Mouse (Mus musculus): ENCODE results near the gene Flt1. TPM values are rescaled to one million over a fixed set of nuclear protein-coding genes. Genes with fewer than 3 reads are reported as not detected.

Gene Flt1
- polyA plus RNA-seq, 1 experiment: 0.18 TPM

- no peak for TF ChIP-seq GATA1 (IDR thresholded peaks at IDR 0.05; ENCODE audit: low read length)
These were observed 24.8 kb downstream of the Flt1 start for GRCm38 (mm10) chr5:147701024-147701423.

DNA sequence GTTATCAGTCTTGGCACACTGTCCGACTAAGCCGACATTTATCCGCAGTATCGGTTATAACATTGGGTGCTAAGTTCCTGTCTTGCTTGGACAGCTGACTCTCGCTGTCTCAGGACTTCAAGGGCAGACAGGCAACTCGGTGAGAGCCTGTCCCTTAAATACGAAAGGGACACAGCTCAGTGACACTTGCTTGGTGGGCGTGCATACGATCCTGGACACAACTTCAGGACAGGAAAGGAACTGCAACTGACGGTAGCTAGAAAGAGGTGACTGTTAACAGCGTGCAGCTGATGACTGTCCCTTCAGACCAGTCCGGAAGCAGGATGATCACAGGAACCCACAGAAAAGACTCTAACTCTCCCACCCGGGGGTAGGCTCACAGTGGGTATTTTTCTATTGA lies 27.8 kb downstream of the Flt1 start:
- no peak for TF ChIP-seq GATA1 (IDR thresholded peaks at IDR 0.05; ENCODE audit: low read length)

DNA sequence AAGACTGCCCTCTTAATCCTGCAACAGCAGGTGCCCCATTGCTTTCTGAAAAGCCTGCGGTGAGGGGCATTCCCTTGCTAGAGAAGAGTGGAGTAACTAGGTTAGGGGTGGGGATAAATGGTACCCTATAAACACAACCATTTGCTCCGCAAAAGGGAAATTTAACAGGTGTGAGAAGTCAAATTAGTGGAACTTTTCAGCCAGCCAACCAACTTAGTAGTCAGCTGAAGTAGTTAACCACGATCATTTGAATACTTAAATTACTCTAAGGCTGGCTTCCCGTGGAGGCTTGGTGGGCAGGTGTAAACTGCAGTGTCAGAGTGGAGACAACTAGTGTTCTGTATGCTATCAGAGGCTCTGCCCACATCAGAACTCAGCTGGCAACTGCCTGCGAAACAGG lies 28.6 kb downstream of the Flt1 start:
- TF ChIP-seq GATA1 (IDR thresholded peaks at IDR 0.05; ENCODE audit: low read length): no peak

- TF ChIP-seq GATA1 (IDR thresholded peaks at IDR 0.05; ENCODE audit: low read length): no peak
These were observed 33.2 kb downstream of the Flt1 start for GRCm38 (mm10) chr5:147692622-147693021.

GRCm38 (mm10) chr5:147683707-147684323 lies 42.0 kb downstream of the Flt1 start:
- TF ChIP-seq GATA1 (IDR thresholded peaks at IDR 0.05; ENCODE audit: low read length): no peak

DNA sequence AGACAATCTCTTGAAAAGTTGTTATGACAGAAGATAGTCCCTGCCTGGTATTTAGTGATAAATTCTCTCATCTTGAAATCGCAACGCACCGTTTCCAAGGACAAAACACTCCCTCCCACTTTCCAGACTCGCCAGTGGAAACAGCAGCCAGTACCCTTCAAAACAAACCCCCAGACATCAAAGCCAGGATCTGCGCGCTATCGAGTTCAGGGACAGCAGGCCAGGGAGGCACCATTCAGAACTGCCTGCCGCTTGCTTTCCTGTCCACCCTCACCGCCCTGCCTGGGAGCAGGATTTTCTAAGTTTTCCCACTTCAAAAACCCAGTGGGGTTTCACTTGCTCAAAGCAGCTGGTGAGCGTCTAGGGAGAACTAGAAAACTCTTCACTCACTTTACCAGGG lies 44.6 kb downstream of the Flt1 start:
- TF ChIP-seq GATA1 (IDR thresholded peaks at IDR 0.05; ENCODE audit: low read length): no peak

GRCm38 (mm10) chr5:147680711-147681110 lies 45.1 kb downstream of the Flt1 start:
- TF ChIP-seq GATA1 (IDR thresholded peaks at IDR 0.05; ENCODE audit: low read length): no peak

- no peak for TF ChIP-seq GATA1 (IDR thresholded peaks at IDR 0.05; ENCODE audit: low read length)
These were observed 46.5 kb downstream of the Flt1 start for GRCm38 (mm10) chr5:147679316-147679715.

- no peak for TF ChIP-seq GATA1 (IDR thresholded peaks at IDR 0.05; ENCODE audit: low read length)
These were observed 50.0 kb downstream of the Flt1 start for GRCm38 (mm10) chr5:147675791-147676190.

- no peak for TF ChIP-seq GATA1 (IDR thresholded peaks at IDR 0.05; ENCODE audit: low read length)
These were observed 53.9 kb downstream of the Flt1 start for GRCm38 (mm10) chr5:147671765-147672424.

GRCm38 (mm10) chr5:147668637-147669344 lies 57.0 kb downstream of the Flt1 start:
- TF ChIP-seq GATA1 (IDR thresholded peaks at IDR 0.05; ENCODE audit: low read length): no peak

DNA sequence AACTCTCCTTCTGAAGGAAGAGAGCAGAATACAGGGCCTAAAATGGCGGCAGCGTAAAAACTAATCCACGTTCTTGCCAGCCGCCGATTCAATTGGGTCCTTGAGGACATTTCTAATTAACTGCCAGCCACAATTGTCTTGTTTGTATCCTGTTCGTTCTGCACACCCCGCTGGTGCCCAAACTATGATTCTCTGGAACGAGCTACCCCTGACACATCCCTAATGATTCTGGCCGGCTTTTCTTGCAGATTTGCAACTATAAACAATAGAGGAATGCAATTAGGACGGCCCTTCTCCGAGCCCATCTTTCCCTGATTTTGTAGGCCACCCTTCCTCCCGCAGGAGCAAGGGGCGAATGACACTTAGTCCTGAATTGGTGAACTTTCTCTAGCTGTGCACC lies 59.9 kb downstream of the Flt1 start:
- no peak for TF ChIP-seq GATA1 (IDR thresholded peaks at IDR 0.05; ENCODE audit: low read length)

- TF ChIP-seq GATA1 (IDR thresholded peaks at IDR 0.05; ENCODE audit: low read length): no peak
These were observed 60.4 kb downstream of the Flt1 start for GRCm38 (mm10) chr5:147665381-147665780.

DNA sequence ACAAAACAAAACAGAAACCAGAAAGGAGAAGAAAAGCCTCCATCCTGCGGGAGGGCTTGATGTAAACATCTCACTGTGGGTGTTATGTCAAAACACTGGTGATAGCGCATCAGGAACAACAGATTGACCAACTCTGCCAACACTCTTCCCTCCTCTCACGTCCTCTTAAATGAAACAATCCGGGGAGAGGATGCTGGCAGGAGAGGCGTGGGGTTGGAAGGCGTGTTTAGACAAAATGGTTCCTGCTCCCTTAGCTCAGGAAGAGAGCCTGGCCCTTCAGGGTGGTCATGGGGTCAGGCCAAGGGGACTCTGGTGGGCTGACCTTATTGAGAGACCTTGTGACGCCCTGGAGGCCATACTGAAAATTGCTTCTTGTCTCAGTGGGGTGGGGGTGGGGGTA lies 65.9 kb downstream of the Flt1 start:
- no peak for TF ChIP-seq GATA1 (IDR thresholded peaks at IDR 0.05; ENCODE audit: low read length)

GRCm38 (mm10) chr5:147657882-147658855 lies 67.6 kb downstream of the Flt1 start:
- TF ChIP-seq GATA1 (IDR thresholded peaks at IDR 0.05; ENCODE audit: low read length): peak; percentile 49

DNA sequence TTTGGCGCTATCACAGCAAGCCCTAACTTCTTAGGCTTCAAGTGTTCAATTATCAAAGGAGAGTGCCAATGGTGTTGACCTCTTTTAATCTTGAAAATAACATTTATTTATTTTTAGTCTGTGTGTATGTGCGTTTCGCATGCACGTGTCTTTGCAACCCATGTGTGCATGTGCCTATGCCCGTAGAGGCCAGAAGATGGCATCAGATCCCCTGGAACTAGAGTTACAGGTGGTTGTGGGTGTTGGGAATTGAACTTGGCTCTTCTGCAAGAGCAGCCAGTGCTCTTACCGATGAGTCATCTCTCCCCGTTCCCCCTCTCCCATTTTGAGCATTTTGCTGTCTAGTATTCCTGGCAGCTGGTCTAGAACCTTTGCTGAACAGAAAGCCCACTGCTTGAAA lies 70.0 kb downstream of the Flt1 start:
- no peak for TF ChIP-seq GATA1 (IDR thresholded peaks at IDR 0.05; ENCODE audit: low read length)
